Mouse (Mus musculus): ENCODE results near the gene Bcl2l1. TPM values are rescaled to one million over a fixed set of nuclear protein-coding genes. Genes with fewer than 3 reads are reported as not detected.

Bcl2l1 gene
- polyA plus RNA-seq, 1 experiment, result 51.2 TPM

- Histone ChIP-seq H3K4me3 (ENCODE audit: insufficient read depth, low read length) (no peak overlapping the region), H3K27ac (ENCODE audit: insufficient read depth, low read length) (peak overlapping the region; percentile 87), H3K4me1 (ENCODE audit: control insufficient read depth, insufficient read depth, low read length) (peaks cover 28% of the 10 kb centered on the region)
- TF ChIP-seq POLR2A (IDR thresholded peaks at IDR 0.05; ENCODE audit: low read depth, low read length) (no peak), CTCF (IDR thresholded peaks at IDR 0.05; ENCODE audit: borderline replicate concordance, insufficient read depth, low read length) (no peak)
These were observed 39.1 kb downstream of the Bcl2l1 start for GRCm38 (mm10) chr2:152792461-152792860.

DNA sequence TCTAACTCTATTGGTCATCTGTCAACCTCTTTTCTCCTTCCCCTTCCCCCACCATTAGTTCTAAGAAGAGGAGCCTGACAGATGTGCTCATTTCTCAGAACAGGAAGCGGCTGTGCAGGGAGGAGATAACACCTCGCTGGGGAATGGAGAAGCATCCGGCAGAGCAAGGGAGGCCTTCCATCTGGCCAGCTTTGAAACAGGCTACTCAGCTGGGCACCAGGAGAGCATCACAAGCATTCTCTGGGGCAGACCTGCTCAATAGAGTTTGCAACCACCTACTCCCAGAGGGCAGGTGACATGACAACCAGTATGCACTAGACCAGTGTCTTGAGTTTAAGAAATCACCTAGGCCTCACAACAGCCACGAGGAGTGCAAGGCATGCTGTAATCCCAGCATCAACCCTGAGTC, 41.9 kb downstream of the Bcl2l1 start:
- Histone ChIP-seq H3K4me3 (ENCODE audit: insufficient read depth, low read length) (no peak overlapping the region), H3K27ac (ENCODE audit: insufficient read depth, low read length) (peak overlapping the region; percentile 9; the same call in 1 of the 2 replicates), H3K4me1 (ENCODE audit: control insufficient read depth, insufficient read depth, low read length) (peaks cover 31% of the 10 kb centered on the region)
- TF ChIP-seq POLR2A (IDR thresholded peaks at IDR 0.05; ENCODE audit: low read depth, low read length) (no peak), CTCF (IDR thresholded peaks at IDR 0.05; ENCODE audit: borderline replicate concordance, insufficient read depth, low read length) (no peak)

- Histone ChIP-seq H3K4me3 (ENCODE audit: insufficient read depth, low read length) (no peak overlapping the region), H3K4me1 (ENCODE audit: control insufficient read depth, insufficient read depth, low read length) (peaks cover 30% of the 10 kb centered on the region), H3K27ac (ENCODE audit: insufficient read depth, low read length) (no peak overlapping the region)
- TF ChIP-seq CTCF (IDR thresholded peaks at IDR 0.05; ENCODE audit: borderline replicate concordance, insufficient read depth, low read length) (no peak), POLR2A (IDR thresholded peaks at IDR 0.05; ENCODE audit: low read depth, low read length) (no peak)
These were observed 42.6 kb downstream of the Bcl2l1 start for GRCm38 (mm10) chr2:152788892-152789421.

DNA sequence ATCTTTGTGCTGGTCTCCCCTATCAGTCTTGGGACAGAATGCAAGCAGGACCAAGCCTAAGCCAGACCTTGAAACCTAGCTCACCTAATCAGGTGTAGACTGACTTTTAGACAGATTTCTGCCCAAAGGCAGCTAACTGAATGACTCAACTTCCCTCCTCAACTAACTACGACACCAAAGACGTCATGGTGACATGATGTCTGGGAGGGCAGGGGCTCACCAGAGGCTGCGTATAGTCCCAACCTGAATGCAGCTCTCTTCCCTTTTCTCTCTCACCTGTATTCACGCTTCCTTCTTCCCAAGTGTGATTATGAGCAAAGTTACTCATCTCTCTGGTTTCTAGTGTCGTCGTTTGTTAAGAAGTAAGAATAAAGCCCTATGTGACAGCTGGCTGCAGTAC, 44.0 kb downstream of the Bcl2l1 start:
- peaks cover 30% of the 10 kb centered on the region for H3K4me1 ChIP-seq (ENCODE audit: control insufficient read depth, insufficient read depth, low read length)
- no peak overlapping the region for H3K27ac ChIP-seq (ENCODE audit: insufficient read depth, low read length)
- H3K4me3 ChIP-seq (ENCODE audit: insufficient read depth, low read length), result no peak overlapping the region
- TF ChIP-seq CTCF (IDR thresholded peaks at IDR 0.05; ENCODE audit: borderline replicate concordance, insufficient read depth, low read length) (no peak), POLR2A (IDR thresholded peaks at IDR 0.05; ENCODE audit: low read depth, low read length) (no peak)

DNA sequence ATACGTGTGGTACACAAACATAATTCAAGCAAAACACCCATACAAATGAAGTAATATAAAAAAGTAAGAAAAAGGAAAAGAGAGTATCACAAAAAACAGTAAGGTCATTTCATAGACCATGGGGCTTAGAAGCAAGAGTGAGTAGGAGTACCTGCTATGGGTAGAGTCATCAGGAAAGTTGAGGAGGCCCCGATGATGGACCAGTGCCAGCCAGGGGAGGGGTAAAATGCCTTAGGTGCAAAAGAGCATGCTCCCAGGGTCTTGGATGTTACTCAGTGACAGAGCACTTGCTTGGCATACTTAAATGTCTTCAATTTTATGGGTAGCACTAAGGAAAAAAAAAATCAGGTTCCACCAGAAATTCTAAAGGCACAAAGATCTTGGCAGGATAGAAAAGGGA, 44.4 kb downstream of the Bcl2l1 start:
- peaks cover 30% of the 10 kb centered on the region for H3K4me1 ChIP-seq (ENCODE audit: control insufficient read depth, insufficient read depth, low read length)
- TF ChIP-seq CTCF (IDR thresholded peaks at IDR 0.05; ENCODE audit: borderline replicate concordance, insufficient read depth, low read length) (no peak), POLR2A (IDR thresholded peaks at IDR 0.05; ENCODE audit: low read depth, low read length) (no peak)
- no peak overlapping the region for H3K4me3 ChIP-seq (ENCODE audit: insufficient read depth, low read length)
- no peak overlapping the region for H3K27ac ChIP-seq (ENCODE audit: insufficient read depth, low read length)

GRCm38 (mm10) chr2:152785446-152786350, 45.8 kb downstream of the Bcl2l1 start:
- Histone ChIP-seq H3K4me3 (ENCODE audit: insufficient read depth, low read length) (no peak overlapping the region), H3K27ac (ENCODE audit: insufficient read depth, low read length) (peak overlapping the region; percentile 72), H3K4me1 (ENCODE audit: control insufficient read depth, insufficient read depth, low read length) (peaks cover 27% of the 10 kb centered on the region)
- TF ChIP-seq POLR2A (IDR thresholded peaks at IDR 0.05; ENCODE audit: low read depth, low read length) (no peak), CTCF (IDR thresholded peaks at IDR 0.05; ENCODE audit: borderline replicate concordance, insufficient read depth, low read length) (no peak)

GRCm38 (mm10) chr2:152784640-152785039, 46.9 kb downstream of the Bcl2l1 start:
- H3K27ac ChIP-seq (ENCODE audit: insufficient read depth, low read length), result no peak overlapping the region
- peaks cover 27% of the 10 kb centered on the region for H3K4me1 ChIP-seq (ENCODE audit: control insufficient read depth, insufficient read depth, low read length)
- no peak overlapping the region for H3K4me3 ChIP-seq (ENCODE audit: insufficient read depth, low read length)
- TF ChIP-seq CTCF (IDR thresholded peaks at IDR 0.05; ENCODE audit: borderline replicate concordance, insufficient read depth, low read length), result no peak
- TF ChIP-seq POLR2A (IDR thresholded peaks at IDR 0.05; ENCODE audit: low read depth, low read length), result no peak

GRCm38 (mm10) chr2:152783241-152783640, 48.3 kb downstream of the Bcl2l1 start:
- H3K4me1 ChIP-seq (ENCODE audit: control insufficient read depth, insufficient read depth, low read length), result peaks cover 17% of the 10 kb centered on the region
- no peak overlapping the region; the same call in 1 of the 2 replicates for H3K27ac ChIP-seq (ENCODE audit: insufficient read depth, low read length)
- TF ChIP-seq CTCF (IDR thresholded peaks at IDR 0.05; ENCODE audit: borderline replicate concordance, insufficient read depth, low read length) (no peak), POLR2A (IDR thresholded peaks at IDR 0.05; ENCODE audit: low read depth, low read length) (no peak)

DNA sequence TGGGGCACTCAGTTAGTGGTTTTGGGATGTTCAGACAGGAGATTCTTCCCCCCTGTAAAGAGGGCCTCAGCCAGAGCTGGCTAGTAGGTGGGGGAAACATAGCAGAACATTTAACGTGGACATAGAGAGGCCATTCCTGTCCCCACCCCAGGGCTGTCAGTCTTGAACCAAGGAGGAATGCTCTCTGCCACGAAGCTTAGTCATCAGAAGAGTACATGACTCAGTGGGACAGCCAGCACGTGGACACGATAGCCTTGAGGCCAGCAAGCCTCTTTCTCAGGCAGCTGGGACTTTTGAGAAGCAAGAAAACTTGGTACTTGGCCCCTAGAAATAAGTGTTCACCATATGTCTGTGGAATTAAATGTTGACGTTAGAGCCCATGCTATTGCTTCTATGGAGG, 48.9 kb downstream of the Bcl2l1 start:
- H3K27ac ChIP-seq (ENCODE audit: insufficient read depth, low read length), result no peak overlapping the region; the same call in 1 of the 2 replicates
- H3K4me3 ChIP-seq (ENCODE audit: insufficient read depth, low read length), result no peak overlapping the region
- no peak for TF ChIP-seq POLR2A (IDR thresholded peaks at IDR 0.05; ENCODE audit: low read depth, low read length)
- peaks cover 17% of the 10 kb centered on the region for H3K4me1 ChIP-seq (ENCODE audit: control insufficient read depth, insufficient read depth, low read length)

More at GRCm38 (mm10) chr2:152783241-152783640, 48.3 kb downstream of the Bcl2l1 start:
- no peak overlapping the region for H3K4me3 ChIP-seq (ENCODE audit: insufficient read depth, low read length)

Data from embryonic fibroblast, embryonic 13.5 days (primary cell).